Mouse (Mus musculus) intestine, postnatal 0 days (tissue): ENCODE measurements at regions not wholly inside any gene's neighbourhood (a gene's known extent, or its start where the extent isn't known, plus 50 kb on each side); places are given as distances from the start of the nearest gene placed in this dataset.

Experiments
- ATAC-seq: fragments of 200-750 bp; cut with Nextera tagmentation; 2 replicates; pipeline ENCODE4 v1.8.0; 2017; ENCODE audit warnings: mild to moderate bottlenecking, moderate TSS enrichment, moderate library complexity
- H3K27ac ChIP-seq: fragments of 300-500 bp; sonication (generic); 2 replicates; pipeline ENCODE4 v1.5.1; 2014; ENCODE audit warnings: mild to moderate bottlenecking, low read depth, low read length, moderate library complexity
- H3K27me3 ChIP-seq: fragments of 300-500 bp; sonication (generic); replicated peaks from 2 replicates; pipeline ENCODE4 v1.6.1; 2014; ENCODE audit warnings: low read length, mixed read lengths; ENCODE audit not compliant: control insufficient read depth, insufficient read depth
- H3K36me3 ChIP-seq: fragments of 300-500 bp; sonication (generic); 2 replicates; pipeline ENCODE4 v1.6.1; 2014; ENCODE audit warnings: mild to moderate bottlenecking, moderate library complexity; ENCODE audit not compliant: control insufficient read depth, insufficient read depth
- H3K4me1 ChIP-seq: fragments of 300-500 bp; sonication (generic); replicated peaks from 2 replicates; pipeline ENCODE4 v1.6.1; 2014; ENCODE audit warnings: antibody characterized with exemption, low read length, mixed read lengths; ENCODE audit not compliant: control insufficient read depth, insufficient read depth
- H3K4me2 ChIP-seq: fragments of 300-500 bp; sonication (generic); replicated peaks from 2 replicates; pipeline ENCODE4 v1.6.1; 2014; ENCODE audit warnings: low read depth, mild to moderate bottlenecking, moderate library complexity
- H3K4me3 ChIP-seq: fragments of 300-500 bp; sonication (generic); 2 replicates; pipeline ENCODE4 v1.5.1; 2014; ENCODE audit warnings: low read depth, low read length
- H3K9ac ChIP-seq: fragments of 300-500 bp; sonication (generic); 2 replicates; pipeline ENCODE4 v1.6.1; 2014; ENCODE audit warnings: mild to moderate bottlenecking, low read depth, low read length
- H3K9me3 ChIP-seq: fragments of 300-500 bp; sonication (generic); 2 replicates; pipeline ENCODE4 v1.6.1; 2016; ENCODE audit warnings: mixed run types; ENCODE audit not compliant: control insufficient read depth
- CTCF ChIP-seq: sonication (generic); IDR thresholded peaks from 2 replicates; pipeline ENCODE4 v1.5.1; 2016; ENCODE audit warnings: low read depth, mild to moderate bottlenecking, control low read depth, antibody characterized with exemption, moderate library complexity
- WGBS: fragments of 180-500 bp; shearing (Covaris S2); extraction: QIAGEN DNeasy Blood & Tissue Kit; methylation state at CpG from one replicate; pipeline ENCODE4 v1.1.7; 2014; 5-methylcytosine and 5-hydroxymethylcytosine counted together

- no peak overlapping the region for H3K4me2 ChIP-seq
- H3K27me3 ChIP-seq: no peaks in the 10 kb centered on the region
- H3K4me1 ChIP-seq: no peaks in the 10 kb centered on the region
- 50% methylated on average over 2 of the region's 2 CpGs for WGBS
- no peak for TF ChIP-seq CTCF
- ATAC-seq: no peak
- no peak overlapping the region for H3K9ac ChIP-seq
- no peak overlapping the region for H3K27ac ChIP-seq
- no peaks in the 10 kb centered on the region for H3K9me3 ChIP-seq
- H3K4me3 ChIP-seq: no peak overlapping the region
- no peaks in the 10 kb centered on the region for H3K36me3 ChIP-seq
Measured at GRCm38 (mm10) chr12:15659755-15660154, 157.0 kb downstream of the Trib2 start.

- Histone ChIP-seq H3K27ac (no peak overlapping the region), H3K4me2 (no peak overlapping the region), H3K4me3 (no peak overlapping the region), H3K27me3 (no peaks in the 10 kb centered on the region), H3K36me3 (no peaks in the 10 kb centered on the region), H3K9ac (no peak overlapping the region), H3K4me1 (no peaks in the 10 kb centered on the region), H3K9me3 (no peaks in the 10 kb centered on the region)
- 51% methylated on average over 2 of the region's 2 CpGs for WGBS
- no peak for TF ChIP-seq CTCF
- no peak for ATAC-seq
Measured at GRCm38 (mm10) chr12:15659332-15659731, 157.4 kb downstream of the Trib2 start.

- WGBS: 73% methylated on average over 3 of the region's 3 CpGs
Measured at GRCm38 (mm10) chr12:15657748-15658251, 158.9 kb downstream of the Trib2 start.

GRCm38 (mm10) chr12:15654585-15654984, 162.1 kb downstream of the Trib2 start:
- no peak for ATAC-seq
- H3K9ac ChIP-seq: no peak overlapping the region
- H3K9me3 ChIP-seq: no peaks in the 10 kb centered on the region
- no peaks in the 10 kb centered on the region for H3K4me1 ChIP-seq
- no peak overlapping the region for H3K27ac ChIP-seq
- H3K4me3 ChIP-seq: no peak overlapping the region
- 89% methylated on average over 4 of the region's 4 CpGs for WGBS
- no peak for TF ChIP-seq CTCF
- H3K36me3 ChIP-seq: no peaks in the 10 kb centered on the region
- H3K27me3 ChIP-seq: no peaks in the 10 kb centered on the region
- H3K4me2 ChIP-seq: no peak overlapping the region

More at GRCm38 (mm10) chr12:15657748-15658251, 158.9 kb downstream of the Trib2 start:
- H3K27ac ChIP-seq: no peak overlapping the region
- H3K9ac ChIP-seq: no peak overlapping the region
- H3K27me3 ChIP-seq: no peaks in the 10 kb centered on the region
- no peaks in the 10 kb centered on the region for H3K9me3 ChIP-seq
- H3K36me3 ChIP-seq: no peaks in the 10 kb centered on the region
- no peak for TF ChIP-seq CTCF
- no peak overlapping the region for H3K4me3 ChIP-seq
- no peak overlapping the region for H3K4me2 ChIP-seq
- no peaks in the 10 kb centered on the region for H3K4me1 ChIP-seq
- ATAC-seq: no peak

GRCm38 (mm10) chr12:15653357-15653763, 163.4 kb downstream of the Trib2 start:
- H3K4me3 ChIP-seq: no peak overlapping the region
- TF ChIP-seq CTCF: no peak
- H3K9me3 ChIP-seq: no peaks in the 10 kb centered on the region
- H3K4me2 ChIP-seq: no peak overlapping the region
- no peaks in the 10 kb centered on the region for H3K27me3 ChIP-seq
- no peaks in the 10 kb centered on the region for H3K36me3 ChIP-seq
- H3K27ac ChIP-seq: no peak overlapping the region
- ATAC-seq: no peak
- no peak overlapping the region for H3K9ac ChIP-seq
- 50% methylated on average over 8 of the region's 8 CpGs for WGBS
- H3K4me1 ChIP-seq: no peaks in the 10 kb centered on the region

GRCm38 (mm10) chr12:15651293-15651692, 165.4 kb downstream of the Trib2 start:
- 70% methylated on average over 2 of the region's 2 CpGs for WGBS
- Histone ChIP-seq H3K27ac (no peak overlapping the region), H3K9me3 (no peaks in the 10 kb centered on the region), H3K4me1 (no peaks in the 10 kb centered on the region), H3K27me3 (no peaks in the 10 kb centered on the region), H3K4me3 (no peak overlapping the region), H3K9ac (no peak overlapping the region), H3K36me3 (no peaks in the 10 kb centered on the region), H3K4me2 (no peak overlapping the region)
- ATAC-seq: no peak
- TF ChIP-seq CTCF: no peak

GRCm38 (mm10) chr12:15649906-15650305, 166.8 kb downstream of the Trib2 start:
- Histone ChIP-seq H3K27me3 (no peaks in the 10 kb centered on the region), H3K9ac (no peak overlapping the region), H3K36me3 (no peaks in the 10 kb centered on the region), H3K27ac (no peak overlapping the region), H3K9me3 (no peaks in the 10 kb centered on the region), H3K4me2 (no peak overlapping the region), H3K4me3 (no peak overlapping the region), H3K4me1 (no peaks in the 10 kb centered on the region)
- ATAC-seq: no peak
- TF ChIP-seq CTCF: no peak
- 64% methylated on average over 4 of the region's 4 CpGs for WGBS
